Mouse (Mus musculus) CH12F3 (cell line): Measurements from ENCODE around the gene Slc16a6.

Experiments used
- in situ Hi-C: fragments of 300-500 bp; cut with MboI; formaldehyde crosslinking; loops from 2 replicates; pipeline ENCODE4 v1.14.3; 2020; ENCODE audit warnings: low sequenced_read_pairs

Gene Slc16a6

DNA sequence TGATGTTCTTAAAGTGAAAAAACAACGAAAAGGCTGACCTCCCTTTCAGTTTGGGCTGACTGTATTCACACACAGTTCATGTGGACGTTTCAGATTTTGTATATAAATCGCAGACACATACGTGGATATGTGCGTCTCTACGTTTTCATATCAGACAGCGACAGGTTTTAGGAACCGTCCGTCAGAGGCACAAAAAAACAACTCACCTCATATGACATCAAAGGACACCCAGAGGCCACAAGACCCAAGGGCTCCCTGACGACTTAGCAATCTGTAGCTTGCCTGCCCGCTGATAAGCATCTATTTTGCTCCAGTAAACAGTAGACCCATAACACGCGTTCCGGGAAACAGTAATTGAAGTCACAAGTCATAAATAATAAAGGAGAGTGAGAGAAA lies 52.8 kb downstream of the Slc16a6 start:
- in situ Hi-C loops, result no loop called here

DNA sequence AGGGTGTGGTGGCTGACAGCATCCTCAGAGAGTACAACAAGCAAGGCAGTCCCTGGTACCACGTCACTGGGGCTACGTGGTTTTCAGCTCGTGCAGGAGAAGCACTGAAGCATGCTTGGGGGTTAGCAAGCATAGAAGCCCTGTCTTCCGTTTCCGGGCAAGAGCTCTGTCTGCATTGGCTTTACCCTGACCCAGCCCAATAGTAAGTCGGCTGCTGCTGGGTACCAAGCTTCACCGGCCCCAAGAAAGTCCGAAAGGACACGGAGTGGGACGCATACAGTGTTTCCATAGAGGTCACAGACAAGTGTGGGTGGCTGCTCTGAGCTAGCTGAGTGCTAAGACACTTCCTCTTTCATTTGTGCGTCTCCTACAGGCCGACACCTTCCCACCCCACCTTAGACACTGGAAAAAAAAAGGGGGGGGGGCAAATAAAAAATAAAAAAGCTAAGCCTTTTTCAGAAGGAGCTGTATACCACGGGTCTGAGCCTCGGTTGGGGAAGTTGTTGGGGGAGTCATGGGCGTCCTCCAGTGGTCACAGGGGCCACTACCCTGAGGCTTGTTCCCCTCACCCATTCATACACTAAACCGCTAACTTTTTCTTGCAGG lies 53.3 kb downstream of the Slc16a6 start:
- in situ Hi-C loops, result no loop called here

DNA sequence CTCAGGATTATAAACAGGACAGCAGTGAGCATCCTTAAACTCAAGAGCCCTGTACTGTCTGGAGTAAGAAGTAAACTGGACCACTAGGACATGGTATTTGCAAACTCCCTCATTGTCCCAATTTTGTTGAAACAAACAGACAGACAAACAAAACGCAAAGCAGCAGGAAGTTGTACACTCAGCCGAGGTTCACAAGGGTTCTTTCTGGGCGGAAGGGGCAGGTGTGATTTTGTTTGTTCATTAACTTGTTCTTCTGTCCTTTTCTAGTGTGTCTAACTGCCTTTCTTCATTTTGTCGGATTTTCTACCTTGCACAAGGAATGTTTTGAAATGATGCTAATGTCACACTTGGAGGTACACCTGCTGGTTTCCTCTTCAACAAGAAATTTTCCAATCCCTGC lies 53.9 kb downstream of the Slc16a6 start:
- in situ Hi-C loops, result no loop called here

DNA sequence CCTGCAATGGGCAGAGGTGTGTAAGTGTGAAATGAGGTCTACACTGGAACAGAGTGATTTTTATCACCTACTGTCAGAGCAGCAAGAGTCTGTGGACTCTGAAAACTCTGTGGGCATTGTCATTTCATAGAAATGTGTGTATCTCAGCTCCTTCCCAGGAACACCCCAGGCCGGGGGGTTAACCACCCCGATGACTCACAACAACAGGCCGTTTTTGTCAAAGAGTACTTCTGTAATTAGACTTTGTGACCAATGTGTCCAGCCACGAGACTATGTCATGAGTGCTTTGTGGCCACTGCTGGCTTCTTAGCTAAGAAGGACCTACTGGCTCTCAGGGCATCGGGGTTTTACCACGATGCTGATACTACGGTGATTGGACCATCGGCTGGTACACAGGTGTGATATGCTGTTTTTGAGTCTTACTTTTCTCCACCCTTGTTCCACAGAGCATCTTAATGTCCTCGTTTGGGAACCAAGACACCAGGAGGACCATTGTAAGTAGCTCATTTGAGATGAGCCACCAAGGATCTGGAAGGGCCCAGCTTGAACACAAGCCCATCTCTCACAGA lies 55.8 kb downstream of the Slc16a6 start:
- in situ Hi-C loops, result no loop called here

DNA sequence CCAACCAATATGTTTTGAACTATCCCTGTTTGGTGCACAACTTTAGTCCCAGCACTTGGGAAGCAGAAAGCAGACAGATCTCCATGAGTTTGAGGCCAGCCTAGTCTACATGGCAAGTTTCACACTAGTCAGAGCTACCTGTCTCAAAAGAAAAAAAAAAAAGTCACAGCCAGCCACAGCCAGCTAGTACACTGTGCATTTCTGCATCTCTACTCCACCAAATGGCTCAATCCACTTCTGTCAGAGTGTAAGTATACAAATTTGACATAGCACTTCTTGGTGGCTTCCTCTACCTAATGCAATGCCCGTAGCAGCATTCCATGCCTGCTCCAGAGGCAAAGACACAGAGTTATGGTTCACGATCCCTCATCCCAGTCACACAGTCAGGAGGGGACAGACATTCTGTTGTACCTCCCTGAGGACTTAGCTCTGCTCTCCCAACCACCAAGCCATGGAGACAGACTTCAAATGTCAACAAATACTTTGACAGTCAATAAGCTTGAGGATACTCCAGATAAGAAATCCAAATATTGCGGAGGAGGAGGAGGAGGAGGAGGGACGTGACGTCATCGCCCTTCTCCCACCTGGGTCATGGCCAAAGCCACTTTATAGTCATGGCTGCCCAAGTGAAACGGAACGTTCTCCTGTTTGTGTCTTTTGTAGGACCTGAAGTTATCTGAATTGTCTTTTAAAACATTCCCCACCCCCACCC lies 56.5 kb downstream of the Slc16a6 start:
- in situ Hi-C loops, result no loop called here

DNA sequence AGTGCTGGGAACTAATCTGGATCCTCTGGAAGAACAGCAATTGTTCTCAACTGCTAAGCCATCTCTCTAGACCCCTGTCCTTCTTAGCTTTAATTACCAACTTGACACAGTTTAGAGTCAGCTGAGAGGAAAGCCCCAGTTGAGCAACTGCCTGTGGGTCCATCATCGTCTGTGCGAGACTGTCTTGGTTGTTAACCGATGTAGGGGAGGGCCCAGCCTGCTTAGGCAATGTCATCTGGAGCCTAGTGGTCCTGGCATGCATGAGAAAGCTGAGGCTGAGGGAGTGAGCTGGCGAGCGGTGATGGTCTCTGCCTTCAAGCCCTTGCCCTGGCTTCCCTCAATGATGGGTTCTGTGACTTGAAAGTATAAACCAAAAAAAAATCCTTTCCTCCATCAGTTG lies 58.6 kb downstream of the Slc16a6 start:
- in situ Hi-C loops, result no loop called here

DNA sequence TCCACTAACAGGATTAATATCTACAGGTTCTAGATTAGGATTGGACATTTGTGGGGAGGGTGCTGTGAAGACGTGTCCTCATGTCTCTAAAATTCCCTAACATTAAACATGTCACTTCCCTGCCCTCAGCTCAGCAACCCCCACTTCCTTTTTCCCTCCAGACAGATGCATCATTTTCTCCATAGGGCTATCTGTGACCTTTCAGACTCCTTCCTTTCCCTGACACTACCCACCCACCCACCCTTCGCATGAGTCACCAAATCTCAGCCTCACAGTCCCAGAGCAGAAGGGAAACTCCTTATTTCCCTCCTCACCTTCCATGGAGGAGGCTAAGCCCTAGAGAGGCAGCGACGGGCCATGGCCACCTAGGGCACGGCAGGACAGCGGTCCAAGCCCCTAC lies 59.8 kb downstream of the Slc16a6 start, which contains the start of gene 9930022D16Rik:
TSS of gene 9930022D16Rik (plus strand) at position 301 of the 400 bp plus-strand sequence.
- in situ Hi-C loops, result no loop called here

DNA sequence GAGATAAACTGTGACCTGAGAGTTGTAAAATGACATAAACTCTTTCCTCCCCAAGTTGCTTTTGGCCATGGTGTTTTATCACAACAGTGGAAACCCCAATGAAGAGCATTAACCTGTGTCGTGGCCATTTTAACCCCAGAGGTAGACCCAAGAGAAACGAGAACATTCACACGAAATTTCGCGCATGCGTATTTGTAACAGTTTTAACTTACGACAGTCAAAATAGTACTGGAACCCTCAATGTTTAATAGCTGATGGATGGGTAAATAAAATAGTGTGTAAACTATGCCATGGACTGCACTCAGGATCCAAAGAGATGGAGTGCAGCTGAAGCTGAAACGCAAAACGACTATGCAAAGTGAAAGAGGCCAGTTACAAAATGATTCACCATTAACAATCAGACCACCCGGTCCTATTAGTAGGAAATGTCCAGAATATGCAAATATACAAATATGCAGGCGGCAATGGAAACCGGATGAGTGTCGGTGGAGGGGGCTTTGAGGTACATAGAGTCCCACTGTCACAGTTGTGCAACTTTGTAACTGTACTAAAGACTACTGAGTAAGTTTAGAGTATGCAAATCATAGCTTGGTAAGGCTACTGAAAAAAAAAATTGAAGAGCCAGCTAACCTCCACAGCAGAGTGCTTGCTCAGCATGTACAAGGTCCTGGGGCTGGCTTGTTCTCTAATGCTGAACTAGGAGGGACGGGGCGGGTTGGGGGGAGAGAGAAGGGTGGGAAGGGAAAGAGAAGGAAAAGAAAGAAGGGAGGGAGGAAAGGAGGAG lies 63.0 kb downstream of the Slc16a6 start:
- in situ Hi-C loops, result no loop called here

DNA sequence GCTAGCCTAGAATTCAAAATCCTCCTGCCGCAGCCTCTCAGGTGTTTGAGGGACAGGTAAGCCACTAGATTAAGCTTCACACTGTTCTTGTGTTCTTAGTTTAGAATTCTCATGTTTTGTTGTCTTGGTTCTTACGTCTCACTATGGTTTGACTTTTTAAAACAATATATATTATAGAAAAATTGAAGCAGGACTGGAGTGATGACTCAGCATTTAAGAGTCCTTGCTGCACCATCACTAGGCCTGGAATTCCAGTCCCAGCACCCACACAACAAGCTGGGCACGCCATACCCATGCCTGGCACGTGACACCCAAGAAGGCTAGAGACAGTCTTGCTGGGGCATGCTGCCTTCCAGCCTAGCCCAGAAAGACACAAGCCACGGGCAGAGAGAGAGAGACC lies 67.0 kb downstream of the Slc16a6 start:
- in situ Hi-C loops, result no loop called here
